Mouse (Mus musculus) liver, embryonic 18 days (tissue): ENCODE data around the gene Wdr46. TPM values are rescaled to one million over a fixed set of nuclear protein-coding genes. Genes with fewer than 3 reads are reported as not detected.

Source experiments
- polyA plus RNA-seq: library from polyadenylated mRNA; depleted of rRNA; stranded (reverse); fragments of >200 nt; gene quantifications from 2 replicates; pipeline ENCODE4 v1.2.3, GENCODE M21; 2012; rRNA removed

The Wdr46 gene
- polyA plus RNA-seq: 11.8 and 12.7 TPM in 2 replicates

GRCm38 (mm10) chr17:33940206-33940805 is at the start of gene Wdr46, which contains the start of gene Pfdn6:
Wdr46 (plus strand) TSS chr17:33940660.
Pfdn6 (minus strand) TSS chr17:33940343.

DNA sequence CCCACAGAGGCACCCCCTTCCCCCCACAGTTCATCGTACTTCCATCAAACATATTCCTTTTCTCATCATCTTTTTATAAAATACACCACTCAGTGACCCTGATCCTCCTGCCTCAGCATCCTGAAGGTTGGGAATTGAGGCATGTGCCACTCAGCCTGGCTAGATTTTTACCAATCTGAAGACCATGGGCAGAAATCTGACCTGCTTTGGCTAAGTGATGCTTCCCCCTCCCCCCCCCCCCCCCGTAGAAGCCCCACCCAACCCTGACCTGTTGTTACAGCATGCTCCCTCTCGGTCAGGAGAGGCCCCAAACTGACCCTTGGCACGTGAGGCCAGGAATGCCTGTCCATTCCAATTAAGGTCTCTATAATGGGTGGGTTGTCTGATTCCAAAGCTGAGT is 35.6 kb upstream of the Wdr46 start, which contains the start of gene Platr17:
Platr17 (plus strand) TSS at position 301 of the 400 bp plus-strand sequence.

GRCm38 (mm10) chr17:33909077-33909868 is 31.2 kb upstream of the Wdr46 start, which contains the start of gene Daxx:
Daxx (plus strand) TSS chr17:33909414.

GRCm38 (mm10) chr17:33915671-33916250 is 24.7 kb upstream of the Wdr46 start, which contains the start of the genes Tapbp and Zbtb22:
Tapbp (plus strand) TSS chr17:33915899.
Zbtb22 (plus strand) TSS chr17:33915904.

GRCm38 (mm10) chr17:33929371-33930279 is 10.8 kb upstream of the Wdr46 start, which contains the start of gene Rgl2:
Rgl2 (plus strand) TSS chr17:33929543.

GRCm38 (mm10) chr17:33951021-33951946 is 10.8 kb downstream of the Wdr46 start, which contains the start of gene B3galt4:
B3galt4 (minus strand) TSS chr17:33951488.

GRCm38 (mm10) chr17:33955555-33956214 is 15.2 kb downstream of the Wdr46 start, which contains the start of the genes Vps52 and Rps18:
Vps52 (plus strand) TSS chr17:33955812.
Rps18 (minus strand) TSS chr17:33956001.

Other genes with a start within 250 kb of the Wdr46 start
- gene March2, start 222.0 kb upstream of the Wdr46 start, polyA plus RNA-seq: 124 and 134 TPM in 2 replicates
- gene Rab11b, start 180.1 kb upstream of the Wdr46 start, polyA plus RNA-seq: 86.1 and 92.3 TPM in 2 replicates
- 51.8 and 56.4 TPM in 2 replicates for gene Angptl4, start 158.8 kb upstream of the Wdr46 start, polyA plus RNA-seq
- gene Kank3, start 130.1 kb upstream of the Wdr46 start, polyA plus RNA-seq: 15.8 and 17.2 TPM in 2 replicates
- gene Rps28, start 116.1 kb upstream of the Wdr46 start, polyA plus RNA-seq: 624 and 816 TPM in 2 replicates
- 189 and 197 TPM in 2 replicates for gene Ndufa7, start 116.1 kb upstream of the Wdr46 start, polyA plus RNA-seq
- 8.3 and 9.0 TPM in 2 replicates for gene Cd320, start 97.6 kb upstream of the Wdr46 start, polyA plus RNA-seq
- not detected in 2 replicates for gene Gm7029, start 66.8 kb upstream of the Wdr46 start, polyA plus RNA-seq
- 19.2 and 21.8 TPM in 2 replicates for gene Kifc1, start 50.0 kb upstream of the Wdr46 start, polyA plus RNA-seq
- gene Platr17, start 35.5 kb upstream of the Wdr46 start, polyA plus RNA-seq: 0.63 and 0.78 TPM in 2 replicates
- 17.5 and 19.5 TPM in 2 replicates for gene Daxx, start 31.2 kb upstream of the Wdr46 start, polyA plus RNA-seq
- gene Tapbp, start 24.8 kb upstream of the Wdr46 start, polyA plus RNA-seq: 19.7 and 21.7 TPM in 2 replicates
- gene Zbtb22, start 24.8 kb upstream of the Wdr46 start, polyA plus RNA-seq: 11.4 and 11.9 TPM in 2 replicates
- 21.4 and 28.9 TPM in 2 replicates for gene Rgl2, start 11.1 kb upstream of the Wdr46 start, polyA plus RNA-seq
- gene Pfdn6, start 317 bp upstream of the Wdr46 start, polyA plus RNA-seq: 45.7 and 46.0 TPM in 2 replicates
- gene B3galt4, start 10.8 kb downstream of the Wdr46 start, polyA plus RNA-seq: 1.4 and 1.9 TPM in 2 replicates
- 15.0 and 17.0 TPM in 2 replicates for gene Vps52, start 15.2 kb downstream of the Wdr46 start, polyA plus RNA-seq
- 1,178 and 1,295 TPM in 2 replicates for gene Rps18, start 15.3 kb downstream of the Wdr46 start, polyA plus RNA-seq
- gene H2-K1, start 59.7 kb downstream of the Wdr46 start, polyA plus RNA-seq: 340 and 427 TPM in 2 replicates
- gene Ring1, start 84.0 kb downstream of the Wdr46 start, polyA plus RNA-seq: 12.5 and 18.5 TPM in 2 replicates
- 51.8 and 62.7 TPM in 2 replicates for gene H2-Ke6, start 87.4 kb downstream of the Wdr46 start, polyA plus RNA-seq
- 42.7 and 48.3 TPM in 2 replicates for gene Slc39a7, start 91.0 kb downstream of the Wdr46 start, polyA plus RNA-seq
- gene Rxrb, start 91.2 kb downstream of the Wdr46 start, polyA plus RNA-seq: 18.5 and 21.0 TPM in 2 replicates
- gene Col11a2, start 98.8 kb downstream of the Wdr46 start, polyA plus RNA-seq: 0.48 and 0.67 TPM in 2 replicates
- gene H2-Oa, start 151.7 kb downstream of the Wdr46 start, polyA plus RNA-seq: 0.81 and 1.1 TPM in 2 replicates
- 4.5 and 5.3 TPM in 2 replicates for gene H2-DMa, start 178.9 kb downstream of the Wdr46 start, polyA plus RNA-seq
- gene Brd2, start 182.0 kb downstream of the Wdr46 start, polyA plus RNA-seq: 45.0 and 46.4 TPM in 2 replicates
- 0.83 and 0.86 TPM in 2 replicates for gene H2-DMb2, start 202.6 kb downstream of the Wdr46 start, polyA plus RNA-seq
- gene H2-DMb1, start 212.4 kb downstream of the Wdr46 start, polyA plus RNA-seq: 2.5 and 2.6 TPM in 2 replicates
- gene Tap1, start 246.9 kb downstream of the Wdr46 start, polyA plus RNA-seq: 8.9 and 10.8 TPM in 2 replicates
- gene Psmb9, start 247.1 kb downstream of the Wdr46 start, polyA plus RNA-seq: 14.2 and 19.7 TPM in 2 replicates